Mouse (Mus musculus): ENCODE measurements at regions not wholly inside any gene's neighbourhood (a gene's known extent, or its start where the extent isn't known, plus 50 kb on each side); places are given as distances from the start of the nearest gene placed in this dataset.

GRCm38 (mm10) chr3:78412669-78413419, 873.5 kb downstream of the Rapgef2 start:
- DNase-seq: no peak

GRCm38 (mm10) chr3:78411395-78411794, 874.9 kb downstream of the Rapgef2 start:
- no peak for DNase-seq

GRCm38 (mm10) chr3:78409237-78409636, 877.1 kb downstream of the Rapgef2 start:
- DNase-seq: no peak

GRCm38 (mm10) chr3:78405760-78406467, 880.4 kb downstream of the Rapgef2 start:
- DNase-seq: no peak

- DNase-seq: peak; percentile 43
Measured at GRCm38 (mm10) chr3:78358377-78358776, 927.9 kb downstream of the Rapgef2 start.

GRCm38 (mm10) chr3:78339891-78340290, 946.4 kb downstream of the Rapgef2 start:
- DNase-seq: no peak

GRCm38 (mm10) chr3:78311630-78312406, 974.5 kb downstream of the Rapgef2 start:
- no peak for DNase-seq

- DNase-seq: no peak
Measured at GRCm38 (mm10) chr3:78300506-78300905, 985.8 kb downstream of the Rapgef2 start.

GRCm38 (mm10) chr3:78291894-78292293, 994.4 kb downstream of the Rapgef2 start:
- no peak for DNase-seq

GRCm38 (mm10) chr3:78284071-78284470, 1002.2 kb downstream of the Rapgef2 start:
- no peak for DNase-seq

- no peak for DNase-seq
Measured at GRCm38 (mm10) chr3:78236920-78237319, 1049.4 kb downstream of the Rapgef2 start.

GRCm38 (mm10) chr3:78209729-78210128, 1076.6 kb downstream of the Rapgef2 start:
- DNase-seq: no peak

GRCm38 (mm10) chr3:78162601-78163000, 1123.7 kb downstream of the Rapgef2 start:
- no peak for DNase-seq

- peak; percentile 49 for DNase-seq
Measured at GRCm38 (mm10) chr3:78158450-78158849, 1127.9 kb downstream of the Rapgef2 start.

Measured in cerebellum, adult 9-10 months (tissue).